Comparison of ENCODE assay signal across 15 mouse cellular contexts in the genomic region with DNA sequence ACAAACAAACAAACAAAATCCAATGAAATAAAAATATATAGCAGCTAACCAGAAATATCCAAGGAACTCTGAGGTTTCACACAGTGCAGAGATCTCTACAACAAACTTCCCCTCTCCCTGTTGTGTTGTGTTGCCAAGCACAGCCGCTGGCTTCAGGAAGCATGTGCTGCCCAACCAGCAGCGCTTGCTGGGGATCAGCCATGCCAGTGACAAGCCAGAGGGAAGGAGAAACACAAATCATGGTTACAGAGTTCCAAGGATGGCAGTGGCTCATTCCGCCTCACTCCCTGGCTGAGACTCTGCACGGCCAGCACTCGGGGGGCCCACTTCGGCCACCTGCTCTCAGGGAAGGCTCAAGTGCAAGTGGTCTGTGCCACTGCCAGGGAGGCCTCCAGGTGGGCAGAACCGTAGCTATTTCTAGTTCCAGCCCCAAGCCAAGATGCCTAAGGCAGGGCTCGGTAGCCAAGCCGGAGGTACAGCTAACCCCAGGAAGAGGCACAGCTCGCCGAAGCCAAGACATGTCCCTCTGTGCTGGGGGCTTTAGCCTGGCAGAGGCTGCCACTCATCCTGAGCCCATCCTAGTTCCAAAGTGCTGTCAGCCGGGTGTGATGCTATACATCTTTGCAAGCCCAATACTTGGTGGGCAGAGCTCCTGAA. TPM values are rescaled to one million over a fixed set of nuclear protein-coding genes. Genes with fewer than 3 reads are reported as not detected.
DNase-seq lines count a peak whose midpoint lies in the region; ATAC-seq and TF ChIP-seq lines count a peak whose summit lies in the region.
"Had no signal": no experiment of that assay in that cellular context is flagged by ENCODE, and none has a peak within 500 bp of the region (broad histone marks: within the 10 kb centered on the region; RNA-seq: fewer than 3 reads in every experiment).

No protein-coding gene starts in this region.

- no peak overlapping the region for H3K9ac ChIP-seq in kidney, embryonic 15.5 days
- H3K9ac ChIP-seq in kidney, embryonic 14.5 days (ENCODE audit: low read depth, low read length) = no peak overlapping the region
- H3K9ac ChIP-seq: embryonic facial prominence, embryonic 13.5 days; forebrain, embryonic 15.5 days; midbrain, embryonic 12.5 days; neural tube, embryonic 12.5 days had no signal

- peak overlapping the region; percentile 24; the same call in 1 of the 2 replicates for H3K27ac ChIP-seq in kidney, embryonic 15.5 days
- no peak overlapping the region for H3K27ac ChIP-seq in kidney, embryonic 14.5 days (ENCODE audit: low read depth, low read length)
- peak overlapping the region; percentile 60 for H3K27ac ChIP-seq in testis, adult 2 months (ENCODE audit: control insufficient read depth, insufficient read depth, low read depth, low read length)
- H3K27ac ChIP-seq: embryonic facial prominence, embryonic 13.5 days; forebrain, embryonic 15.5 days; midbrain, embryonic 12.5 days; neural tube, embryonic 12.5 days; stomach, postnatal 0 days had no signal

- WGBS in kidney, embryonic 15.5 days = 79% methylated on average over 12 of the region's 12 CpGs
- 89% methylated on average over 12 of the region's 12 CpGs for WGBS in kidney, embryonic 14.5 days

- H3K4me3 ChIP-seq in kidney, embryonic 15.5 days (replicated peaks) = no peak overlapping the region
- no peak overlapping the region for H3K4me3 ChIP-seq in kidney, embryonic 14.5 days (ENCODE audit: low read length)
- H3K4me3 ChIP-seq in testis, adult 2 months (ENCODE audit: control insufficient read depth, low read depth, low read length) = no peak overlapping the region
- H3K4me3 ChIP-seq: embryonic facial prominence, embryonic 13.5 days; forebrain, embryonic 15.5 days; midbrain, embryonic 12.5 days; neural tube, embryonic 12.5 days had no signal

- peak; percentile 47 for DNase-seq in gastrocnemius, adult 18-20 months (ENCODE audit: low spot score)
- DNase-seq in gastrocnemius, postnatal 4 days (ENCODE audit: low spot score in 2 of 2) = no peak
- no peak for DNase-seq in testis, postnatal 14 days (ENCODE audit: low spot score)
- DNase-seq in retina, postnatal 1 day = no peak
- no peak for DNase-seq in left cerebral cortex, postnatal 10 days (ENCODE audit: extremely low spot score in 1 of 2, low spot score in 2 of 2)
- DNase-seq: layer of hippocampus, postnatal 36 days had no signal

- no peak for ATAC-seq in kidney, embryonic 15.5 days (replicated peaks; ENCODE audit: low FRiP score)
- ATAC-seq in kidney, embryonic 14.5 days (ENCODE audit: low FRiP score, low TSS enrichment) = no peak
- ATAC-seq: forebrain, embryonic 15.5 days; intestine, embryonic 16.5 days had no signal

- no peaks in the 10 kb centered on the region for H3K27me3 ChIP-seq in kidney, embryonic 15.5 days
- no peaks in the 10 kb centered on the region for H3K27me3 ChIP-seq in kidney, embryonic 14.5 days (ENCODE audit: control insufficient read depth, insufficient read depth, low read length)
- no peaks in the 10 kb centered on the region for H3K27me3 ChIP-seq in testis, adult 2 months (ENCODE audit: control insufficient read depth, insufficient read depth, low read length)
- H3K27me3 ChIP-seq: embryonic facial prominence, embryonic 13.5 days; forebrain, embryonic 15.5 days; midbrain, embryonic 12.5 days; neural tube, embryonic 12.5 days had no signal

- H3K4me2 ChIP-seq in kidney, embryonic 15.5 days = no peak overlapping the region
- H3K4me2 ChIP-seq in kidney, embryonic 14.5 days (replicated peaks; ENCODE audit: low read depth, low read length) = no peak overlapping the region
- H3K4me2 ChIP-seq: embryonic facial prominence, embryonic 13.5 days; forebrain, embryonic 15.5 days; midbrain, embryonic 12.5 days; neural tube, embryonic 12.5 days had no signal

- intact Hi-C loops in left cerebral cortex, postnatal 10 days (cut with DNase I) = no loop called here

- peaks cover 8% of the 10 kb centered on the region; the same call in 1 of the 2 replicates for H3K36me3 ChIP-seq in kidney, embryonic 15.5 days
- no peaks in the 10 kb centered on the region for H3K36me3 ChIP-seq in kidney, embryonic 14.5 days (ENCODE audit: control insufficient read depth, insufficient read depth, low read length)
- H3K36me3 ChIP-seq in testis, adult 2 months (ENCODE audit: control insufficient read depth, insufficient read depth, low read length) = no peaks in the 10 kb centered on the region

- no peak for TF ChIP-seq POLR2A in testis, adult 2 months (IDR thresholded peaks at IDR 0.05; ENCODE audit: control insufficient read depth, low read depth, low read length)

- no peak for TF ChIP-seq CTCF in testis, adult 2 months (IDR thresholded peaks at IDR 0.05; ENCODE audit: control insufficient read depth, insufficient read depth, insufficient replicate concordance, low read depth, low read length)

- peaks cover 68% of the 10 kb centered on the region for H3K4me1 ChIP-seq in kidney, embryonic 15.5 days
- peaks cover 32% of the 10 kb centered on the region for H3K4me1 ChIP-seq in kidney, embryonic 14.5 days (ENCODE audit: control insufficient read depth, insufficient read depth, low read length)
- H3K4me1 ChIP-seq in testis, adult 2 months (ENCODE audit: control insufficient read depth, insufficient read depth, low read length) = peaks cover 8% of the 10 kb centered on the region
- H3K4me1 ChIP-seq: forebrain, embryonic 15.5 days; midbrain, embryonic 12.5 days; neural tube, embryonic 12.5 days had no signal

- H3K9me3 ChIP-seq in kidney, embryonic 15.5 days (replicated peaks) = no peaks in the 10 kb centered on the region
- H3K9me3 ChIP-seq in kidney, embryonic 14.5 days (ENCODE audit: control insufficient read depth, low read length) = no peaks in the 10 kb centered on the region
- H3K9me3 ChIP-seq: embryonic facial prominence, embryonic 13.5 days; forebrain, embryonic 15.5 days; midbrain, embryonic 12.5 days; neural tube, embryonic 12.5 days had no signal

RNA-seq across cellular contexts. Expression of a gene that starts 29.6 kb away (rescaled TPM):
- 10 to 100 TPM; 53.6 to 65.7 TPM for total RNA-seq in gastrocnemius, adult 18-20 months (2021)
- total RNA-seq in gastrocnemius, postnatal 4 days (2021) = 10 to 100 TPM; 79.8 to 93.9 TPM
- polyA plus RNA-seq in kidney, embryonic 15.5 days (2015; fragmentation: Nextera tagmentation; extraction: Ambion mirVana) = 30.2 and 33.1 TPM in 2 replicates
- 6.7 and 14.3 TPM in 2 replicates for polyA plus RNA-seq in kidney, embryonic 14.5 days (2014; fragmentation: Nextera tagmentation; extraction: Ambion mirVana)
- 39.6 and 41.2 TPM in 2 replicates for polyA plus RNA-seq in testis, adult 2 months (2012; rRNA removed)
- total RNA-seq in left cerebral cortex, postnatal 10 days (2021) = 10 to 100 TPM; 76.4 to 80.0 TPM
